Mouse (Mus musculus) cerebellum, postnatal 36 days (tissue): ENCODE data around the gene Sord.

ENCODE experiments used
- DNase-seq, 2 experiments: peaks; one replicate each; pipeline ENCODE4 v3.0.0; 2021 to 2022; ENCODE audit warnings: mixed read lengths in 2 of 2

The Sord gene

GRCm38 (mm10) chr2:122302574-122303241 lies 68.2 kb downstream of the Sord start:
- DNase-seq: peak; percentile 68 to 69

- no peak for DNase-seq
Measured at GRCm38 (mm10) chr2:122304544-122304943, 70.0 kb downstream of the Sord start.

GRCm38 (mm10) chr2:122305097-122305892 lies 70.7 kb downstream of the Sord start:
- DNase-seq: no peak

GRCm38 (mm10) chr2:122306184-122306583 lies 71.6 kb downstream of the Sord start:
- DNase-seq: no peak

- no peak for DNase-seq
Measured at GRCm38 (mm10) chr2:122309647-122310046, 75.1 kb downstream of the Sord start.

GRCm38 (mm10) chr2:122311561-122311960 lies 77.0 kb downstream of the Sord start:
- DNase-seq: no peak

- DNase-seq: peak; percentile 69 to 74
Measured at GRCm38 (mm10) chr2:122312722-122313417, 78.3 kb downstream of the Sord start.

GRCm38 (mm10) chr2:122313536-122313935 lies 79.0 kb downstream of the Sord start, which contains the start of gene Duoxa1:
TSS of gene Duoxa1 (minus strand) at chr2:122313730.
- no peak for DNase-seq
